Mouse (Mus musculus): ENCODE results near the gene Tcf23. TPM values are rescaled to one million over a fixed set of nuclear protein-coding genes. Genes with fewer than 3 reads are reported as not detected.
"Not testable (repeated sequence)": the region's sequence is repeated elsewhere in the genome, so short reads cannot be mapped to it uniquely, and the experiment has no call there.

Gene Tcf23
- polyA plus RNA-seq, 1 experiment from 2014 or later: 0.55 TPM

DNA sequence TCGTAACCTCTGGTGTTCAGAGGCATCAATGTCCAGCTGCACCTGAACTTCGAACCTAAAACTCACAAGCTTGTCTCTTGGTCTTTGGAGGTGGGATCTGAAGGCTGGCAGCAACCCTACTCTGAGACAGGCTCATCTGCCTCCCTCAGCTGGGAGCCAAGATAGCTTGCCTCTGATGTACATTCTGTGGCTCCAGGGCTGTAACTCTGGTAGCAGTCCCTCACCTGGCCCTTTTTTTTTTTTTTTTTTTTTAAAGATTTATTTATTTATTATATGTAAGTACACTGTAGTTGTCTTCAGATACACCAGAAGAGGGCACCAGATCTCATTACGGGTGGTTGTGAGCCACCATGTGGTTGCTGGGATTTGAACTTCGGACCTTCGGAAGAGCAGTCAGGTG is 53.3 kb downstream of the Tcf23 start:
- H3K4me3 ChIP-seq (ENCODE audit: low read depth, low read length); ATAC-seq (ENCODE audit: insufficient number of reproducible peaks, insufficient read depth, low FRiP score, low read depth); H3K36me3 ChIP-seq (ENCODE audit: control insufficient read depth, insufficient read depth, low read length); H3K9ac ChIP-seq (replicated peaks; ENCODE audit: low read depth, low read length); H3K4me2 ChIP-seq (replicated peaks; ENCODE audit: low read depth, low read length); H3K4me1 ChIP-seq (ENCODE audit: control insufficient read depth, insufficient read depth, low read length); H3K27ac ChIP-seq (ENCODE audit: low read length); H3K27me3 ChIP-seq (ENCODE audit: control insufficient read depth, insufficient read depth, low read length); H3K9me3 ChIP-seq (ENCODE audit: control insufficient read depth, low read depth, low read length): not testable (repeated sequence)
- 81% methylated on average over 4 of the region's 5 CpGs for WGBS

DNA sequence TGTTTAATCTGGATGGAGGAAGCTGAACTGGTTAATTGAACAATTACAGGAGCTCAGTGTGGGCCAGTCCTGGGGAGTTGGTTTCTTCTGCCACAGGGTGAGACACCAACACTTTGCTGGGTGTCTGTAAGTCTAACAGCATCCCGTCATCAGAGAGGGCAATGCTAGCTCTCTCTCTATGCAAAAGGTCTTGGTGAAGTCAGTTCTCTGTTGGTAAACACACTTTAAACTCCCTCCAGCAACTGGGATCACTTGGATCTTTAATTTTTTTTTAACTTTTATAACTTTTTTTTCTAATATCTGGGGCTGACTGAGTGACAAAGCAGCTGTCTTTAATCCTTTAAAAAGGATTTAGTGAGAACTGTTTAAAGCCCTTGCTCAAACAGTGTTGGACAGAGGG is 54.2 kb downstream of the Tcf23 start:
- no peak overlapping the region for H3K4me3 ChIP-seq (ENCODE audit: low read depth, low read length)
- no peaks in the 10 kb centered on the region for H3K9me3 ChIP-seq (ENCODE audit: control insufficient read depth, low read depth, low read length)
- 0 out of 2 replicates have a peak, but pooled peaks cover 2% of the 10 kb centered on the region for H3K4me1 ChIP-seq (ENCODE audit: control insufficient read depth, insufficient read depth, low read length)
- H3K9ac ChIP-seq (replicated peaks; ENCODE audit: low read depth, low read length): no peak overlapping the region
- no peak for ATAC-seq (ENCODE audit: insufficient number of reproducible peaks, insufficient read depth, low FRiP score, low read depth)
- no peaks in the 10 kb centered on the region for H3K27me3 ChIP-seq (ENCODE audit: control insufficient read depth, insufficient read depth, low read length)
- no peaks in the 10 kb centered on the region for H3K36me3 ChIP-seq (ENCODE audit: control insufficient read depth, insufficient read depth, low read length)
- no peak overlapping the region for H3K27ac ChIP-seq (ENCODE audit: low read length)
- WGBS: 58% methylated on average over 1 of the region's 1 CpGs
- H3K4me2 ChIP-seq (replicated peaks; ENCODE audit: low read depth, low read length): no peak overlapping the region

DNA sequence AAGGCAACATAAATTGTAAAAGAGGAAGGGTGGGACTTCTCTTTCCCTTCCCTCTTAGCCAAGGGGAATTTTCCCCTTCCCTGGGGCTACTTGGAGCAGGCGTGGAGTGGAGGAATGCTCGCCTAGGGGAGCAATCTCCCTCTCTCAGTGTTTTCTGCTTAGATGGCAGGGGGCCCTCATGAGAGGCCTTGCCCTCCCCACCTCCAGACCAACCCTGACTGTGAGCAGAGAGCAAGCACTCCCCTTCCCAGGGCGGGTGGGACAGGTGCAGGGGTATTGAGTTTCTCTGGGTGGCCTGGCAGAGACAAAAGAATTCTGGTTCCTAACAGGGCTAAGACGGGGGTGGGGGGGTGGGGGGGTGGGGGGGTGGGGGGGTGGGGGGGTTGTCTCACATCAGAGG is 54.8 kb downstream of the Tcf23 start:
- H3K4me2 ChIP-seq (replicated peaks; ENCODE audit: low read depth, low read length): no peak overlapping the region
- 0 out of 2 replicates have a peak, but pooled peaks cover 2% of the 10 kb centered on the region for H3K4me1 ChIP-seq (ENCODE audit: control insufficient read depth, insufficient read depth, low read length)
- no peak overlapping the region for H3K27ac ChIP-seq (ENCODE audit: low read length)
- H3K9me3 ChIP-seq (ENCODE audit: control insufficient read depth, low read depth, low read length): no peaks in the 10 kb centered on the region
- no peaks in the 10 kb centered on the region for H3K27me3 ChIP-seq (ENCODE audit: control insufficient read depth, insufficient read depth, low read length)
- no peak overlapping the region for H3K4me3 ChIP-seq (ENCODE audit: low read depth, low read length)
- no peaks in the 10 kb centered on the region for H3K36me3 ChIP-seq (ENCODE audit: control insufficient read depth, insufficient read depth, low read length)
- 24% methylated on average over 4 of the region's 4 CpGs for WGBS
- no peak for ATAC-seq (ENCODE audit: insufficient number of reproducible peaks, insufficient read depth, low FRiP score, low read depth)
- H3K9ac ChIP-seq (replicated peaks; ENCODE audit: low read depth, low read length): no peak overlapping the region

DNA sequence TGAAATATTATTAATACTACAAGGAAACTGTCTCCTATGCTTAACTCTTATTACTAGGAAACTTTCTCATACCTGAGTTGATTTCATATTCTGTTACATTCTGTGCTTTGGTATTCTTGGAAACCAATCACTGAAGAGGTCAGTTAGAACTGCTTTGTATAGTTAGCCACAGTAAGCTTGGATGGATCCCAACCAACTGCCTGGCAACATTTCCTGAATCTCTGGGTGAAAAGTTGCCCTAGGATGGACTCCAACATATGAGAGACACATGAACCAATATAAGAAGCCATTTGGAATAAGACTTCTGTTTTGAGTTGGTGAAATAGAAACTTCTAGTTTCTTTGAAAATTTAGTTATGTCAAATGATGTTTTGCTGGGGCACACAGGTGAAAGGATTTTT is 56.2 kb downstream of the Tcf23 start:
- no peak overlapping the region for H3K4me2 ChIP-seq (replicated peaks; ENCODE audit: low read depth, low read length)
- H3K27ac ChIP-seq (ENCODE audit: low read length): no peak overlapping the region
- 0 out of 2 replicates have a peak, but pooled peaks cover 2% of the 10 kb centered on the region for H3K4me1 ChIP-seq (ENCODE audit: control insufficient read depth, insufficient read depth, low read length)
- H3K9me3 ChIP-seq (ENCODE audit: control insufficient read depth, low read depth, low read length): no peaks in the 10 kb centered on the region
- H3K4me3 ChIP-seq (ENCODE audit: low read depth, low read length): no peak overlapping the region
- no peaks in the 10 kb centered on the region for H3K36me3 ChIP-seq (ENCODE audit: control insufficient read depth, insufficient read depth, low read length)
- no peak overlapping the region for H3K9ac ChIP-seq (replicated peaks; ENCODE audit: low read depth, low read length)
- H3K27me3 ChIP-seq (ENCODE audit: control insufficient read depth, insufficient read depth, low read length): no peaks in the 10 kb centered on the region
- ATAC-seq (ENCODE audit: insufficient number of reproducible peaks, insufficient read depth, low FRiP score, low read depth): no peak

Other genes starting within 250 kb of the Tcf23 start
- gene Mapre3, start 154.0 kb upstream of the Tcf23 start, polyA plus RNA-seq (2014; fragmentation: Nextera tagmentation; extraction: Ambion mirVana): 19.2 and 22.7 TPM in 2 replicates
- gene Tmem214, start 100.7 kb upstream of the Tcf23 start, polyA plus RNA-seq (2014; fragmentation: Nextera tagmentation; extraction: Ambion mirVana): 58.6 and 68.7 TPM in 2 replicates
- gene Agbl5, start 80.0 kb upstream of the Tcf23 start, polyA plus RNA-seq (2014; fragmentation: Nextera tagmentation; extraction: Ambion mirVana): 27.5 and 34.0 TPM in 2 replicates
- gene Ost4, start 60.9 kb upstream of the Tcf23 start, polyA plus RNA-seq (2014; fragmentation: Nextera tagmentation; extraction: Ambion mirVana): 476 and 515 TPM in 2 replicates
- gene Emilin1, start 55.3 kb upstream of the Tcf23 start, polyA plus RNA-seq (2014; fragmentation: Nextera tagmentation; extraction: Ambion mirVana): 208 and 230 TPM in 2 replicates
- gene Khk, start 47.2 kb upstream of the Tcf23 start, polyA plus RNA-seq (2014; fragmentation: Nextera tagmentation; extraction: Ambion mirVana): 19.2 and 24.2 TPM in 2 replicates
- 5.7 and 6.4 TPM in 2 replicates for gene Cgref1, start 23.1 kb upstream of the Tcf23 start, polyA plus RNA-seq (2014; fragmentation: Nextera tagmentation; extraction: Ambion mirVana)
- 102 and 104 TPM in 2 replicates for gene Preb, start 8.3 kb upstream of the Tcf23 start, polyA plus RNA-seq (2014; fragmentation: Nextera tagmentation; extraction: Ambion mirVana)
- gene Atraid, start 79.7 kb downstream of the Tcf23 start, polyA plus RNA-seq (2014; fragmentation: Nextera tagmentation; extraction: Ambion mirVana): 173 and 186 TPM in 2 replicates
- gene Slc5a6, start 80.3 kb downstream of the Tcf23 start, polyA plus RNA-seq (2014; fragmentation: Nextera tagmentation; extraction: Ambion mirVana): 9.2 and 9.7 TPM in 2 replicates
- gene Cad, start 86.1 kb downstream of the Tcf23 start, polyA plus RNA-seq (2014; fragmentation: Nextera tagmentation; extraction: Ambion mirVana): 21.7 and 26.3 TPM in 2 replicates
- not detected in 2 replicates for gene Dnajc5g, start 137.6 kb downstream of the Tcf23 start, polyA plus RNA-seq (2014; fragmentation: Nextera tagmentation; extraction: Ambion mirVana)
- 0.30 and 0.52 TPM in 2 replicates for gene Slc30a3, start 139.6 kb downstream of the Tcf23 start, polyA plus RNA-seq (2014; fragmentation: Nextera tagmentation; extraction: Ambion mirVana)
- gene Trim54, start 148.1 kb downstream of the Tcf23 start, polyA plus RNA-seq (2014; fragmentation: Nextera tagmentation; extraction: Ambion mirVana): not detected in 2 replicates
- not detected in 2 replicates for gene Ucn, start 170.2 kb downstream of the Tcf23 start, polyA plus RNA-seq (2014; fragmentation: Nextera tagmentation; extraction: Ambion mirVana)
- 69.8 and 72.3 TPM in 2 replicates for gene Mpv17, start 185.6 kb downstream of the Tcf23 start, polyA plus RNA-seq (2014; fragmentation: Nextera tagmentation; extraction: Ambion mirVana)
- 1.1 and 1.8 TPM in 2 replicates for gene Gm29609, start 211.2 kb downstream of the Tcf23 start, polyA plus RNA-seq (2014; fragmentation: Nextera tagmentation; extraction: Ambion mirVana)
- 63.2 and 77.7 TPM in 2 replicates for gene Gtf3c2, start 211.5 kb downstream of the Tcf23 start, polyA plus RNA-seq (2014; fragmentation: Nextera tagmentation; extraction: Ambion mirVana)
- gene Snx17, start 224.6 kb downstream of the Tcf23 start, polyA plus RNA-seq (2014; fragmentation: Nextera tagmentation; extraction: Ambion mirVana): 123 and 125 TPM in 2 replicates
- 52.5 and 60.2 TPM in 2 replicates for gene Eif2b4, start 224.8 kb downstream of the Tcf23 start, polyA plus RNA-seq (2014; fragmentation: Nextera tagmentation; extraction: Ambion mirVana)
- gene Zfp513, start 233.6 kb downstream of the Tcf23 start, polyA plus RNA-seq (2014; fragmentation: Nextera tagmentation; extraction: Ambion mirVana): 5.1 and 5.6 TPM in 2 replicates